Mouse (Mus musculus): ENCODE data around the gene Cd81. TPM values are rescaled to one million over a fixed set of nuclear protein-coding genes. Genes with fewer than 3 reads are reported as not detected.

Gene Cd81
- polyA plus RNA-seq, 1 experiment from 2014 or later: 257 TPM

GRCm38 (mm10) chr7:143112395-143112794 lies 59.9 kb downstream of the Cd81 start:
- H3K27me3 ChIP-seq: peaks cover 25% of the 10 kb centered on the region
- H3K36me3 ChIP-seq: no peaks in the 10 kb centered on the region
- H3K9ac ChIP-seq (replicated peaks): no peak overlapping the region
- 45% methylated on average over 1 of the region's 1 CpGs for WGBS
- H3K9me3 ChIP-seq: peaks cover 4% of the 10 kb centered on the region
- H3K4me1 ChIP-seq (replicated peaks): peaks cover 4% of the 10 kb centered on the region
- no peak overlapping the region for H3K27ac ChIP-seq
- no peak for ATAC-seq
- H3K4me2 ChIP-seq (replicated peaks): no peak overlapping the region
- no peak overlapping the region for H3K4me3 ChIP-seq (replicated peaks)

GRCm38 (mm10) chr7:143114773-143115172 lies 62.2 kb downstream of the Cd81 start:
- no peak for ATAC-seq
- Histone ChIP-seq H3K9ac (replicated peaks) (no peak overlapping the region), H3K4me2 (replicated peaks) (no peak overlapping the region), H3K4me3 (replicated peaks) (no peak overlapping the region), H3K36me3 (no peaks in the 10 kb centered on the region), H3K27ac (no peak overlapping the region), H3K27me3 (0 out of 2 replicates have a peak, but pooled peaks cover 2% of the 10 kb centered on the region), H3K9me3 (peaks cover 4% of the 10 kb centered on the region), H3K4me1 (replicated peaks) (no peaks in the 10 kb centered on the region)

GRCm38 (mm10) chr7:143116521-143116920 lies 64.0 kb downstream of the Cd81 start:
- ATAC-seq: no peak
- no peak overlapping the region for H3K9ac ChIP-seq (replicated peaks)
- no peak overlapping the region for H3K4me3 ChIP-seq (replicated peaks)
- no peak overlapping the region for H3K27ac ChIP-seq
- no peaks in the 10 kb centered on the region for H3K4me1 ChIP-seq (replicated peaks)
- peaks cover 4% of the 10 kb centered on the region for H3K9me3 ChIP-seq
- 81% methylated on average over 5 of the region's 5 CpGs for WGBS
- H3K36me3 ChIP-seq: no peaks in the 10 kb centered on the region
- H3K4me2 ChIP-seq (replicated peaks): no peak overlapping the region
- H3K27me3 ChIP-seq: no peaks in the 10 kb centered on the region

Other genes with a start within 250 kb of the Cd81 start
- 22.4 and 59.8 TPM in 2 replicates for gene Th, start 121.6 kb upstream of the Cd81 start, polyA plus RNA-seq (2015; fragmentation: Nextera tagmentation; extraction: Ambion mirVana)
- 0.35 and 0.50 TPM in 2 replicates for gene Ascl2, start 83.5 kb upstream of the Cd81 start, polyA plus RNA-seq (2015; fragmentation: Nextera tagmentation; extraction: Ambion mirVana)
- 0.50 and 0.72 TPM in 2 replicates for gene Tspan32, start 47.7 kb upstream of the Cd81 start, polyA plus RNA-seq (2015; fragmentation: Nextera tagmentation; extraction: Ambion mirVana)
- 102 and 104 TPM in 2 replicates for gene Tssc4, start 16.5 kb downstream of the Cd81 start, polyA plus RNA-seq (2015; fragmentation: Nextera tagmentation; extraction: Ambion mirVana)
- 0.95 and 1.2 TPM in 2 replicates for gene Trpm5, start 41.9 kb downstream of the Cd81 start, polyA plus RNA-seq (2015; fragmentation: Nextera tagmentation; extraction: Ambion mirVana)
- gene Kcnq1, start 53.6 kb downstream of the Cd81 start, polyA plus RNA-seq (2015; fragmentation: Nextera tagmentation; extraction: Ambion mirVana): 0.82 and 0.89 TPM in 2 replicates